Mouse (Mus musculus) testis, adult 2 months (tissue): ENCODE results near the gene Pde4d.

Experiments
- CTCF ChIP-seq: fragments of 200-500 bp; IDR thresholded peaks from 2 replicates; pipeline ENCODE4 v1.5.1; 2012; ENCODE audit warnings: low read depth, mild to moderate bottlenecking, inconsistent platforms, low read length, moderate library complexity; ENCODE audit not compliant: control insufficient read depth, insufficient read depth, insufficient replicate concordance
- POLR2A ChIP-seq: fragments of 200-500 bp; IDR thresholded peaks from 2 replicates; pipeline ENCODE4 v1.6.1; 2012; ENCODE audit warnings: low read depth, mild to moderate bottlenecking, inconsistent platforms, low read length, moderate library complexity; ENCODE audit not compliant: control insufficient read depth

DNA sequence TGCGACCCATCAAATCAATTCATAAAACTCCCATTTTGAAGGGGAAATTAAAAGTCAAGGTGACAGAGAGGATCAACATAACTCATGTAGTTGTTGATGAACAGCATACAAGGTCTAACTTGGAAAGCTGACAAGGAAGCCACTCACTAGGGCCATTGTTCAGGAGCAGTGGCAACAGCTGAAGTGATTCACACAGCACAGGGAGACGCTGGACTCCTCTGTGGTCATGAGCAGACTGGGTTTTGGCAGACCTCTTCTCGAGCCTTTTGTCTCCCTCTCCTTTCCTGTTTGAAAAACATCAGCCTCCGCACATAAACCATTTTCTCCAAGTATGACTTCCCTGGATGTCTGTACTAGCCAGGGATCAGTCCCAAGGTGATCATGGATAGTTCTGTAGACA lies 1094.9 kb downstream of the Pde4d start:
- no peak for TF ChIP-seq CTCF
- TF ChIP-seq POLR2A: no peak
